Mouse (Mus musculus) embryonic stem cell, embryonic (primary cell): Measurements from ENCODE around the gene Lgr6.

Source experiments
- CTCF ChIA-PET, 4 experiments: fragments of 300-600 bp in 2 of 4; fragments of 350-600 bp in 2 of 4; sonication (Branson Sonifier 250); formaldehyde crosslinking; loops; one replicate each; lab custom pipeline; 2022; ENCODE audit warnings: inconsistent platforms in 2 of 4; lab: Charles Lee
- POLR2A ChIA-PET, 4 experiments: fragments of 300-600 bp in 2 of 4; fragments of 350-600 bp in 2 of 4; sonication (Branson Sonifier 250); formaldehyde crosslinking; loops; one replicate each; lab custom pipeline; 2022; ENCODE audit warnings: antibody characterized with exemption in 4 of 4, inconsistent platforms in 1 of 4; lab: Charles Lee

Lgr6 gene

GRCm38 (mm10) chr1:135105124-135105523 lies at the start of gene Lgr6:
Gene Lgr6, minus strand, starts transcription at chr1:135105276.
- ChIA-PET POLR2A (interaction anchor here (0.6 to 2.5 kb wide), 14 partner anchors 20 to 423 kb away, joined by 3 to 17 read pairs (median 4); partner anchors contain the start of genes Ppp1r12b (in 2 of the 4), Ube2t (in 2 of the 4) and Elf3 (in 1 of the 4)), CTCF (interaction anchor here (0.6 to 9.9 kb wide), 26 partner anchors 9 to 790 kb away, joined by 3 to 133 read pairs (median 4); partner anchors contain the start of gene Ptpn7 (in 1 of the 4))

- POLR2A ChIA-PET, result interaction anchor here (0.5 to 2.8 kb wide), 57 partner anchors 9 to 533 kb away, joined by 3 to 24 read pairs (median 4); partner anchors contain the start of genes Elf3 (in 3 of the 4), Gpr37l1 (in 2 of the 4), Ube2t (in 2 of the 4) and Lgr6 (in 1 of the 4)
- CTCF ChIA-PET, result interaction anchor here (0.5 to 2.9 kb wide), 54 partner anchors 9 to 544 kb away, joined by 3 to 26 read pairs (median 4); partner anchors contain the start of genes Elf3 (in 3 of the 4), Ptpn7 (in 2 of the 4), Gpr37l1 (in 1 of the 4) and Ube2t (in 1 of the 4)
Observed at GRCm38 (mm10) chr1:135154411-135154959, 49.4 kb upstream of the Lgr6 start.

- CTCF ChIA-PET, result interaction anchor here (0.5 to 2.9 kb wide), 56 partner anchors 10 to 544 kb away, joined by 3 to 26 read pairs (median 4); partner anchors contain the start of genes Elf3 (in 3 of the 4), Ptpn7 (in 2 of the 4), Gpr37l1 (in 1 of the 4) and Ube2t (in 1 of the 4)
- POLR2A ChIA-PET, result interaction anchor here (0.5 to 2.8 kb wide), 60 partner anchors 9 to 1410 kb away, joined by 3 to 24 read pairs (median 4); partner anchors contain the start of genes Elf3 (in 3 of the 4), Gpr37l1 (in 2 of the 4), Ube2t (in 2 of the 4) and Lgr6 (in 1 of the 4)
Observed at GRCm38 (mm10) chr1:135154011-135154410, 48.9 kb upstream of the Lgr6 start.

- POLR2A ChIA-PET, result interaction anchor here (0.6 to 4.2 kb wide), 9 partner anchors 9 to 1321 kb away, joined by 3 to 22 read pairs (median 5); partner anchors contain the start of genes Elf3 (in 1 of the 4) and Ube2t (in 1 of the 4)
- CTCF ChIA-PET, result interaction anchor here in 2 of 4 experiments (0.7 kb wide), 2 partner anchors 23 to 203 kb away, joined by 3 read pairs; no protein-coding TSS in a partner anchor
Observed at GRCm38 (mm10) chr1:135148996-135149395, 43.9 kb upstream of the Lgr6 start.

GRCm38 (mm10) chr1:135148476-135148875 lies 43.4 kb upstream of the Lgr6 start:
- CTCF ChIA-PET, result interaction anchor here in 2 of 4 experiments (0.7 to 1.2 kb wide), 3 partner anchors 43 to 203 kb away, joined by 3 to 4 read pairs (median 4); partner anchors contain the start of genes Elf3 (in 1 of the 2) and Lgr6 (in 1 of the 2)
- POLR2A ChIA-PET, result interaction anchor here in 3 of 4 experiments (0.6 to 4.2 kb wide), 20 partner anchors 9 to 740 kb away, joined by 3 to 22 read pairs (median 5); partner anchors contain the start of genes Elf3 (in 1 of the 3), Ptpn7 (in 1 of the 3), Timm17a (in 1 of the 3) and Ube2t (in 1 of the 3)

GRCm38 (mm10) chr1:135147702-135148058 lies 42.6 kb upstream of the Lgr6 start:
- POLR2A ChIA-PET, result interaction anchor here (0.6 to 4.2 kb wide), 49 partner anchors 10 to 878 kb away, joined by 3 to 22 read pairs (median 4); partner anchors contain the start of genes Elf3 (in 2 of the 4), Timm17a (in 2 of the 4), Ppp1r12b (in 1 of the 4) and Ptpn7 (in 1 of the 4)
- CTCF ChIA-PET, result interaction anchor here (0.5 to 1.9 kb wide), 18 partner anchors 11 to 222 kb away, joined by 3 to 9 read pairs (median 3); partner anchors contain the start of genes Elf3 (in 2 of the 4), Gpr37l1 (in 1 of the 4), Lgr6 (in 1 of the 4) and Ptpn7 (in 1 of the 4)

GRCm38 (mm10) chr1:135146946-135147701 lies 42.0 kb upstream of the Lgr6 start:
- CTCF ChIA-PET, result interaction anchor here (0.6 to 1.9 kb wide), 22 partner anchors 11 to 247 kb away, joined by 3 to 9 read pairs (median 3); partner anchors contain the start of genes Elf3 (in 2 of the 4), Gpr37l1 (in 1 of the 4), Lgr6 (in 1 of the 4) and Ptpn7 (in 1 of the 4)
- POLR2A ChIA-PET, result interaction anchor here (0.6 to 4.2 kb wide), 49 partner anchors 10 to 877 kb away, joined by 3 to 22 read pairs (median 5); partner anchors contain the start of genes Elf3 (in 2 of the 4), Ptpn7 (in 2 of the 4), Timm17a (in 2 of the 4) and Ppp1r12b (in 1 of the 4)

GRCm38 (mm10) chr1:135146077-135146945 lies 41.2 kb upstream of the Lgr6 start, which contains the start of gene Arl8a:
Gene Arl8a, plus strand, starts transcription at chr1:135146824.
- ChIA-PET CTCF (interaction anchor here in 3 of 4 experiments (1.0 to 1.9 kb wide), 9 partner anchors 13 to 248 kb away, joined by 3 to 7 read pairs (median 3); partner anchors contain the start of gene Elf3 (in 1 of the 3)), POLR2A (interaction anchor here (0.6 to 4.2 kb wide), 30 partner anchors 11 to 583 kb away, joined by 3 to 22 read pairs (median 6); partner anchors contain the start of genes Elf3 (in 2 of the 4), Ptpn7 (in 2 of the 4), Timm17a (in 2 of the 4) and Ube2t (in 1 of the 4))

- CTCF ChIA-PET, result interaction anchor here in 1 of 4 experiments (1.0 kb wide), 1 partner anchor 398 kb away, joined by 3 read pairs; no protein-coding TSS in a partner anchor
- POLR2A ChIA-PET, result interaction anchor here in 2 of 4 experiments (0.5 to 1.9 kb wide), 4 partner anchors 10 to 39 kb away, joined by 3 to 13 read pairs (median 4); partner anchors contain the start of gene Lgr6 (in 1 of the 2)
Observed at GRCm38 (mm10) chr1:135143940-135144339, 38.9 kb upstream of the Lgr6 start.

GRCm38 (mm10) chr1:135142452-135142851 lies 37.4 kb upstream of the Lgr6 start:
- CTCF ChIA-PET, result interaction anchor here (0.6 to 1.3 kb wide), 9 partner anchors 9 to 154 kb away, joined by 3 to 9 read pairs (median 4); no protein-coding TSS in a partner anchor
- POLR2A ChIA-PET, result interaction anchor here (0.5 to 2.4 kb wide), 10 partner anchors 9 to 128 kb away, joined by 3 to 13 read pairs (median 4); partner anchors contain the start of genes Elf3 (in 1 of the 4) and Ptpn7 (in 1 of the 4)

- ChIA-PET POLR2A (interaction anchor here in 3 of 4 experiments (0.6 to 2.7 kb wide), 23 partner anchors 9 to 184 kb away, joined by 3 to 21 read pairs (median 4); partner anchors contain the start of genes Ppp1r12b (in 2 of the 3), Elf3 (in 1 of the 3) and Ube2t (in 1 of the 3)), CTCF (interaction anchor here (0.6 to 2.0 kb wide), 16 partner anchors 11 to 225 kb away, joined by 3 to 22 read pairs (median 4); partner anchors contain the start of genes Lgr6 (in 1 of the 4) and Ube2t (in 1 of the 4))
Observed at GRCm38 (mm10) chr1:135139906-135140305, 34.8 kb upstream of the Lgr6 start.

- POLR2A ChIA-PET, result interaction anchor here in 2 of 4 experiments (1.1 to 2.6 kb wide), 3 partner anchors 11 to 27 kb away, joined by 3 to 7 read pairs (median 3); partner anchors contain the start of gene Arl8a (in 1 of the 2)
Observed at GRCm38 (mm10) chr1:135136500-135136899, 31.4 kb upstream of the Lgr6 start.

GRCm38 (mm10) chr1:135135111-135135787 lies 30.2 kb upstream of the Lgr6 start:
- ChIA-PET POLR2A (interaction anchor here in 2 of 4 experiments (0.6 to 2.6 kb wide), 5 partner anchors 12 to 794 kb away, joined by 3 to 7 read pairs (median 3); partner anchors contain the start of genes Arl8a (in 1 of the 2) and Lgr6 (in 1 of the 2)), CTCF (interaction anchor here (0.6 to 8.4 kb wide), 9 partner anchors 19 to 499 kb away, joined by 3 to 133 read pairs (median 4); partner anchors contain the start of gene Lgr6 (in 1 of the 4))

More at GRCm38 (mm10) chr1:135136500-135136899, 31.4 kb upstream of the Lgr6 start:
- CTCF ChIA-PET, result interaction anchor here (0.6 to 6.5 kb wide), 18 partner anchors 8 to 232 kb away, joined by 3 to 26 read pairs (median 4); no protein-coding TSS in a partner anchor
